Mouse (Mus musculus): ENCODE measurements around the gene Rexo5.
A peak's percentile ranks its signal among the peaks of the same experiment; 100 is the strongest.

Gene Rexo5

DNA sequence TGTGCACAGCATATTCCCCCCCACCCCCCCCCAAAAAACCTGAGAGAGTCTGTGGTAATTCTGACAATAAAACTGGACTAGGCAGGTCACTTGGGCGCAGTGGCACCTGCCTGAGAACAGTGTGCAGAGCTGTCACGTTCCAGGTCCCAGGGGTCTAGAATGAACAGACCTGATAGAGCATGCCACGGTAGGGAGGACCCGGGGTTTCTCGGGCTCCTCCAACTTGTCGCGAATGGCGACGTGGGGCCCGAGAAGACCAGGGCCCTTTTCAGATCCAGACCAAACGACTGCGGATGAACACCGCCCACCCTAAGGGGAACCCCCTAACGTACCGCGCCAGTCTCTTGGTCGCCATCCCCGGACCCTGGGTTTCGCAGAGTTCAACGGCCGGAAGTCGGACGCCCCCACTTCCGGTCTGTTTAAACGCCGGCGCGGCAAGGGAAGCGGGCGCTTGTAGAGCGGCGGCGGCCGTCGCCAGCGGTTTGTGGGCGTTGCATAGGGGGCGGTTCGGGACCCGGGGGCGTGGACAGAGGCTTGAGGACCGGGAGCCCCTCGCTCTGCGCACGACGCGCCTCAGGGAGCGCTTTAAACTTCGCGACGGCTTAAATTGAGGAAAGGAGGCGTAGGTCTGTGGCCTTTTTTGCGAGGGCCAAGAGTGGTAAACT, at the start of gene Rexo5, which contains the start of gene Eri2:
Gene Rexo5, plus strand, starts transcription at position 421 of the 665 bp plus-strand sequence.
Gene Eri2, minus strand, starts transcription at position 473 of the 665 bp plus-strand sequence.
- peak; percentile 72 for DNase-seq (ENCODE audit: extremely low read depth, low read depth)

DNA sequence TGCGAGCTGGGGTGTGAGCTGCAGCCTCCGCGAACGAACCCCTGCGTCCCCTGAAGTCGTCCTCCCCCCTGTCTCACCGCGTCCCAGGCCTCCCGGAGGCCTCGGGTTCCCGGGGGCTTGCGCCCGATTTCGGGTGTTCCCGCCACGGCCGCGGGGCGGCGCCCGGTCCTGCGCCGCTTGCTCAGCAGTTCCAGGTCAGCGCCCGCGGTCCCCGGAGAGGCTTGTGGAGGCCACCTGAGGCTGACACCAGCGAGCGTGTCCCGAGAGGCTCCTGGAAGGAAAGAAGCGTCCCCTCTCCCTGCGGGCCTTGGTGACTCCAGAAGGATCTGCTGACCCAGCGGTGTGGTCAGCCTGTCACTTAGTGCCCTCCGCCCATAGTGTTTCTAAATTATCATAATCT, 49.5 kb upstream of the Rexo5 start:
- DNase-seq (ENCODE audit: extremely low read depth, low read depth), result no peak

DNA sequence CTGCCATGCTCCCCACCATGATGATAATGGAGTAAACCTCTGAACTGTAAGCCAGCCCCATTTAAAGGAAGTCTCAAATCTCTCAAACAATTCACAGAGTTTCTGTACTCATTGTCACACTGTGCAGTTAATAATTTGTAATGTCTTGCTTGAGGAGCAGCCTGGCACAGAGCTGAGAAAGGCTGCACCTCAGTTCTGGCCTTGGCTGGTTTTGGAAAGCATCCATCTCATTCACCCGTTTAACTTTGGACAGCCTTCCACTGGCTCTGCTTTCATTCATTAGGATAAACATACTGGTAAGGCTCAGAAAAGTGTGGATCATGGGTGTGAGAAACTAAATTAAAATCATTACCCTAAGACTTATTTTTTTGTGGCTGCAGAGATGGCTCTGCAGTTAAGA, 47.9 kb upstream of the Rexo5 start:
- DNase-seq (ENCODE audit: extremely low read depth, low read depth), result no peak

DNA sequence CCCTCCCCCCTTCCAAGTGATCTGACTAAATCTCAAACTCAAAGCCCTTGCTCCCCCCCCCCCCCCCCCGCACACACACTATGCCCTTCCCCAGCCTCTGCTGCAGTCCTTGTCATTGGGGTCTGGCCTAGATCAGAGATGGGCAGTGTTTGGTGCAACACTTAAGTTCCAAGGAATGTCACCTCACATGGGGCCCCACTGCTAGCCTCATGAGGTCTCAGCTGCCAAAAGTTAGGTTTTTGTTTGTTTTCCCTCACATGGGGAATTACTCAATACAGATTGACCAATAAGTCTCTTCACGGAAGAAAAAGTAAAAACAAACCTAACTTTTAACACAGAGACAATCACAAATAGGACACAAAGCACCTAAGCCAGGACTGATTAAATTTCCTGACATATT, 45.0 kb upstream of the Rexo5 start:
- no peak for DNase-seq (ENCODE audit: extremely low read depth, low read depth)

DNA sequence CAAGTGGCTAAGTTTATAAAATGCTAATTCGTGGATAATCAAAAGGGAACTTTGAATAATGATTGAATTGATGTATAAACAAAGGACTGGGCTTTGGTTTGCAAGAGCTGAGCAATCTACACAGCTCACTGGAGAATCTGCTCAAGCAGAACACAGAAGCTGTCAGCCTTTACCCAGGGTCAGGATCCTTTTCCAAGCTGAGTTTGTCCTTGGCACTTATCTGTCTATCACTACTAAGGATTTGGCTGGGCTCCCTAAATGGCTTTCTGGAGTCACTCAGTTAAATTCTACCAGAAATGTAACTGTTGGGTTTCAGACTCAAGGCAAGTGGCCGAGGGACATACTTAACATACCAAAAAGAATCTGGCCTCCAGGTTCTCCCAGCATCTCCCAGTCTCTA, 43.9 kb upstream of the Rexo5 start:
- DNase-seq (ENCODE audit: extremely low read depth, low read depth), result no peak

DNA sequence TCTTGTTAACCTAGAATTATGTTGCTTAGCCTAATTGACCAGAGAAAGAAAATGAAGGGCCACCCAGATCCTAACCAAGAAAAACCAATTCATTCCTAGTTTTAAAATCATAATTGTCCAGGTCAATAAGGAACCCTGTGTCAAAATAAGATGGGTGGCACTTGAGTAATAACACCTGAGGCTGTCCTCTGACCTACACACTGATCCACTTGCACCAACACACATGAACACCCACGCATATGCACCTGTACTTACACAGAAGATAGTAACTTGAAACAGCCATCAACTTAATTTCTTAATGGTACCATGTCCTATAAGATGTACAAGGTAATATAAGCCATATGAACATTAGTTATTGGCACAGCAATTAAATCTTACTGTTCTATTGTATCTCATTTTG, 40.1 kb upstream of the Rexo5 start:
- DNase-seq (ENCODE audit: extremely low read depth, low read depth), result no peak

DNA sequence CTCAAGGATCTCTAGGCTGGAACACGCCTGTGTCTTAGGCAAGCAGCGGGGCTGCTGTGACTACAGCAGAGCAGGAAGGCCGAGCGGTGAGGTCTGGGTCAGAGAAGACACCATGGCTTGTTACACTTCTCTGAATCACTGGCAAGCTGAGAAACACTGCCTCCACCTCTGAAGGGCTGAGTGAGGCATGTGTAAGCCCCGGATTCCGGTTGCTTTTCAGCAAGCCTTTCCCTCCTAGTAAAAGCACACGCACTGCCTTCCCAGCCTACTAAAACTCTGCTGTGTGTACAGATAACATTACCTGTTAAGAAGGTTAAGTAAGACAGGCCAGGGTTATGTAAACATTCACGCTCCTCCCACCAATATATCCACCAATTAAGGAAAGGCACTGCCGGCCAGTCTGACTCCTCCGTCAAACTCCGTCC, 33.3 kb upstream of the Rexo5 start, which contains the start of gene Acsm3:
Gene Acsm3, plus strand, starts transcription at position 397 of the 425 bp plus-strand sequence.
- DNase-seq (ENCODE audit: extremely low read depth, low read depth), result no peak

DNA sequence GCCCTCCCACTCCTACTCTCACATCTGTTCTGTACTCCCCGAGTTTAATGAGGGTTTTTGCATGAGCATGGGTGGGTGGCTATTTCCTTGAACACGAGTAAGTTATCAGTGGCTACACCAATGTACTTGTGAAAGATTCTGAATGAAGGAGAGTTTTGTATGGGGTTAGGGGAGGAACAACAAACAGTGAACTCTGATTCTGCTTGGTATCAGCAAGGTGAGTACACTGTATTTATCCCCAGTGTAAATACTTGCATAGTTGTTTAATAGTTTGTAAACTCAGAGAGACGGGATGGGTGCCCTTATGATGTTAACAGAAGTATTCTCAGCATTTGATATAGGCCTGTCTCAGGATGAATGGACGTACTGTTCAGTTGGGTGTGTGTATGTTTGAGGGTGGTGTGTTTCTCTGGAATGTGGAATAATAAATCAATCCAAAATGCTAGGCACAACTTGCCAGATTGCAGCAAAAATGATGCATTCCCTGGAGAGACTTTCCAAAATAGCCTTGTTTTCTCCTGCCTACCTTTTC, 31.6 kb upstream of the Rexo5 start:
- DNase-seq (ENCODE audit: extremely low read depth, low read depth), result no peak

DNA sequence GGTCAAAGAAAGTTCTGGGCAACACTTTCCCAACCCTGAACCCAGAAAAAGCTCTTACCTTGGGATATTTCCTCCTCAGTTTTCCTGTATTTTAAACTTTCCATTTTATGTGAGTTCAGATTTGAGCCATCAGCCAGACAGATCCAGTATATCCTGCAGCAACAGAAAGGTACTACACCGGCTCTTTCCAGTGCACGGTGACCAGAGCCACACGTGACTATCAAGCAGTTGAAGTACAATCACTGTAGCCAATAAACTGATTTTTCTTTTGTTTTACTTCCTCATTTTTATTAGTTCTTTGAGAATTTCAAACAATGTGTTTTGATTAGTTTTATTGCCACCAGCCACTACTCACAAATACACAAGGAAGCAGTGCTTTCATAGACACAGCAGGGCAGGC, 29.4 kb upstream of the Rexo5 start:
- no peak for DNase-seq (ENCODE audit: extremely low read depth, low read depth)

DNA sequence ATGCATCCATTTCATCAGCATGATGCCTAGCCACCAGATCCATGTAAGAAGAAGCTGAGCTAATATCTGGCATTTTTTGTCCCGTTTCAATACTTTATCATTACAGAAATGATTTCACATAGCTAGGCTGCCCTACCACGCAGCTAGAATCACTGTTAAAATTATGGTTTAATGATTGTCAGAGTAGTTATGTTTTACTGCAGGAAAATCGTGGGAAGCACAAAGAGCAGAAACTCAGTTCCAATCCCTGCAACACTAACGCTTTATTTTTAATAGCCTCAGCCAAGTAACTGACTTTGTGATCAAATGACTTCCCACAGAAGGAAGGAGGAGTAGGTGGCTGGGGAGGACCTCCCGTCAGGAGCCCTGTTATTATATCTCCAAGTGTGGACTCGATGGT, 26.8 kb upstream of the Rexo5 start:
- DNase-seq (ENCODE audit: extremely low read depth, low read depth), result no peak

DNA sequence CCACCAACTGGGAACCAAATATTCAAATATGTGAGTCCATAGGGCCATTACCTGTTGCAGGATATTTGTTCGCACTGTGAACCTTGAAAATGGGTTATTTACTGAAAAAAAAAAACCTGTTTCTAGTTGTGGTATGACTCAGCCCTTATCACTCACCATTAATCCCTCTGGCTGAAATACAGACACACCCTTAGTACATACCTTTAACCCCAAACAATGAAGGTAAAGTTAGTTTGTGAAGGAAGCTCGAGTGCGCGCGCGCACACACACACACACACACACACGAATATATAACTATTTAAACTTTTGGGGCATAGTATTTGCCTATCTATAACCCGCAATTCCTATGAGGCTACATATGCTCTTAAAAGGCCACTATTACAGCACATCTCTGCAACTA, 23.9 kb upstream of the Rexo5 start:
- no peak for DNase-seq (ENCODE audit: extremely low read depth, low read depth)

DNA sequence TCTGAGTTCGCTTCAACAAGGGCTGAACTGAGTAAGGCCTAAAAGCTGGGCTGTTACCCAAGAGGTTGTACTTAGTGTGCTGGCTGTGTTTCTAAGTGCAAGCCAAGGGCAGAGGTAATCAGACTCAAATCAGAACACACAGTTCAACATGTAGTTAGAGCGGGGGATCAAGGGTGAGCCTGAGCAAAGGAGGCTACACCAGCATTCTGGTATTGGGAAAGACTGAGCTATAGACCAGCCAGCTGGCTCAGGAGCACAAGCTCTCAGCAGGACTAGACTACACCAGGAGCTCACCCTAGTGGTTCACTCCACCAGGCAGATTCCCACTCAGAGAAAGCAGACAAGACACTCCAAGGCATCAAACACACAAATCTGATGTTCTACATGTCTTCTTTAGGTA, 10.4 kb upstream of the Rexo5 start:
- no peak for DNase-seq (ENCODE audit: extremely low read depth, low read depth)

DNA sequence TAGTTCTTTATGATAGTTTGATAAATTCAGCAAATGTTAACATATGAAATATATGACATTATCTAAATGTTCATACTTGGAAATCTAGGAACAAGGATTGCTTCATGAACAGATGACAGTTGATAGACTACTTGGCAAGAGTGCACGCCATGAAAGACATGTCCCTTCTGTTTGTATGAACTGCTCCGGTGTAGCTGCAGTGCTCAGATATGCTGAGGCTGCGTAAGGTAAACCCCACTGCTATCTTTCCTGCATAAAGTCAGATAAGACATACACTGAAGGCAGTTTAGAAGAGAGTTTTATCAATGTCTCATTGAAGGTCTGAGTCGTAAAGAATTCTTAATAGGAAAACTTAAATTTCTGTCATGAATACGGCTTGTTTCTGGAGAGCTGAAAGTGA, 8.9 kb upstream of the Rexo5 start:
- DNase-seq (ENCODE audit: extremely low read depth, low read depth), result no peak

DNA sequence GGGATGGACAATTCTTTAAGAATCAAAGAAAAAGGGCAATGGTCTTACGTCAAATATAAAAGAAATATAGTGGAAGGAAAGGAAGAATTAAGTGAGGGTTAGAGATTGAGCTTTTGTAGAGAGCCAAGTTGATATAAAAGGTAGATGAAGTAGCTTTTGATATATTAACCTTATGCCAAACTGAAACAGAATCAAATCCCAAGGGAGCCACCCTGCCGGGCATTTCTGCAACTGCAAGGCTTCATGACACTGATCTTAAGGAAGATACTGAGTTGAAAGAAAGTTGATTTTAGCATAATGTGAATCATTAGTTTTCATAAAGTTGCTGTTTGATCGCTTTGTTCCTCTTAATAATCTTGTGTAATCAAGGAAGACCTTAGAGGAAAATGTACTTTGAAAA, 4.8 kb upstream of the Rexo5 start:
- no peak for DNase-seq (ENCODE audit: extremely low read depth, low read depth)

DNA sequence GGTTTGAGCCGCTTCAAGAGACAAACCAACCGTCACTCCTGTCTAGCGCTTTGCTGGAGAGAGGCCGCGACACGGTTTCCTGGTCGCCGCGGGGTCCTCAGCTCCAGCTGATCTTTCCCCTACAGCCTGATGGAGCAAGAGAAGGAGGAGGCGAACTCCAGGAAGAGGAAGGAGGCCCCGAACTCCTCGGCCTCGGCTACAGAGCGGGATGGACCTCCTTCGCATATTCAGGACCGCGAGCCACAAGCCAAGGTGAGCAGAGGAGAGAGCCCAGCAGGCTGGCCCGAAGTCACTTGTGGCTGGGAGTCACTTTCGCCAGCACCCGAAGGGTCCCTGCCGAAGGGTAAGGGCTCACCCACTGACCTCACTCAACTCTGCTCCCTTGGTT, 439 bp downstream of the Rexo5 start:
- no peak for DNase-seq (ENCODE audit: extremely low read depth, low read depth)

DNA sequence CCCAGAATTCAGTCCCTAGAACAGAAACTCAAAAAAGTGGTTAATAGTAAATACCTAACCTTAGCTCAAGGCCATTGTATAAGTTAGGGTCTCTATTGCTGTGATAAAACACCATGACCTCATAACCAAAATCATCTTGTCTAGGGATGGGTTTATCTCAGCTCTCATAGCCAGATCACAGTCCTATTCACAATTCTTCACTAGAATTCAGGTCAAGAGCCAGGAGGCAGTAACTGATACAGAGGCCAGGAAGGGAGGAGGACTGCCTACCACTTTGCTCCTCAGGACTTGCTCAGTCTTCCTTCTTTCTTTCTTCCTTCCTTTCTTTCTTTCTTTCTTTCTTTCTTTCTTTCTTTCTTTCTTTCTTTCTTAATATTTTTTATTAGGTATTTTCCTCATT, 1.5 kb downstream of the Rexo5 start:
- no peak for DNase-seq (ENCODE audit: extremely low read depth, low read depth)

DNA sequence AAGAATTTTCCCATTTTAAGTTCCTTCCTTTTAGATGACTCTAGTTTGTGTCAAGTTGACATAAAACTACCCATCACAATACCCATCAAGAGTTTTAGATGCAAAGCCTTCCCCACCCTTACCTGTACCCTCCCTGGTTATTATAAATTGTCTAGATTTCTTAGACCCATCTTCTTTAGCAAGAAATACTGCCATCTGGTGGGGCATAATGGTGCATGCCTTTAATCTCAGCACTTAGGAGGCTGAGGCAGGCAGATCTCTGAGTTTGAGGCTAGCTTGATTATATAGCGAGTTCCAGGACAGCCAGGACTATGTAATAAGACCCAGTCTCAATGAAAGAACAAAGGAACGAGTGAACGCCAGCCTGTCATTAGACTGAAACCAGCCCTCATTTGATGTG, 6.7 kb downstream of the Rexo5 start:
- DNase-seq (ENCODE audit: extremely low read depth, low read depth), result no peak

DNA sequence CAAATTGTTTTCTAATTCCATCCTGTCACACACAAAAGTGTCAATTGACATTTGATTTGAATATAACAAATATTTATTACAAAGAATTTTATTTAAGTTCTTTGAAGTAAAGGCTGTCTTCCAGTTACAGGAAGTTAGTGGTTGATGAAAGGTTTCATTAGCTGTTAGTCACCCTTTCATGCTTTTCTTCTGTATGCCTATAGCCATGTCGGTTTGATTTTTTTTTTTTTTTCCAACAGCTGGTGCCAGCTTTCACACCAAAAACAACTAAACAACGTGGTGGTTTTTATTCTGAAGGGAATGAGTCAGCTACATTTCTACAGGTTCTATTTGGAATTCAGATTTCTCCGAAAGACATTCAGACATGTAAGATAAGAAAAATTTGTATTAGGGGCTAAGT, 7.2 kb downstream of the Rexo5 start:
- no peak for DNase-seq (ENCODE audit: extremely low read depth, low read depth)

DNA sequence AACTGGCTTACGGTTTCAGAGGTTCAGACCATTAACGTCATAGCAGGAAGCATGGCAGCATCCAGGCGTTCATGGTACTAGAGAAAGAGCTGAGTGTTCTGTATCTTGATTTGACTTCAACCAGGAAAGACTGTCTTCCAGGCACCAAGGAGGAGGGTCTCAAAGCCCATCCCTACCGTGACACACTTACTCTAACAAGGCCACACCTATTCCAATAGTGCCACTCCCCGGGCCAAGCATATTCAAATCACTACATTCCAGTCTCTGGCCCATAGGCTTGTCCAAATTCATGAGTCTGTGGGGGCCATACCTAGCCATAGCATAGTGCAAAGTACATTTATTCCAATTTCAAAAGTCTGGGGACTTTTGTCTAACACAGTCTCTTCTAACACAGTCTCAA, 13.6 kb downstream of the Rexo5 start:
- no peak for DNase-seq (ENCODE audit: extremely low read depth, low read depth)

DNA sequence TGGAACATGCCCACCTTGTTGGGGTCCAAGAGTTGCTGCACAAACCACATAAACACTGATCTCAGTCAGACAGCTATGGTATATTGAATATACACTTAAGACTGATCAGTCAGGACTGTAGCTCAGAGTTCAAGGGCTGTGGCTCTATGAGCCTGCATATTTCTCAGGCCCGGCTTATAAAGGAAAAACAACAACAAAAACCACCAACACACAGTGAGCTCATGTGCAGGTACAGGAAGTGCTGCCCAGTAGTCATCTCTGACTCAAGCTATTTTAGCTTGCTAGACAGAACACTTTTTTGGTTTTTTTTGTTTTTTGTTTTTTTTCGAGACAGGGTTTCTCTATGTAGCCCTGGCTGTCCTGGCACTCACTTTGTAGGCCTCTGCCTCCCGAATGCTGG, 14.9 kb downstream of the Rexo5 start:
- DNase-seq (ENCODE audit: extremely low read depth, low read depth), result no peak

DNA sequence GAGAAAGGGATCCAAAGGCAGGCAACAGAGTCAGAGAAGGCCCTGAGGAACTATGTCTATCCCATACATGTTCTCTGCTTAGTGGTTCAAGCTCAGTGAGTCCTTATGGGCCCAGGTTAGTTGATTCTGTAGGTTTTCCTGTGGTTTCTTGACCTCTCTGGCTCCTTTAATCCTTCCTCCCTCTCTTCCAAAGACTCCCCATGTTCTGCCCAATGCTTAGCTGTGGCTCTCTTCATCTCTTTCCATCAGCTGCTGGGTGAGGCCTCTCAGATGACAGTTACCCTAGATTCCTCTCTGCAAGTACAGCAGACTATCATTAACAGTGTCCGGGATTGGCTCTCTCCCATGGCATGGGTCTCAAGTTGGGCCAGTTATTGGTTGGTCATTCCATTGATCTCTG, 41.6 kb downstream of the Rexo5 start:
- no peak for DNase-seq (ENCODE audit: extremely low read depth, low read depth)

DNA sequence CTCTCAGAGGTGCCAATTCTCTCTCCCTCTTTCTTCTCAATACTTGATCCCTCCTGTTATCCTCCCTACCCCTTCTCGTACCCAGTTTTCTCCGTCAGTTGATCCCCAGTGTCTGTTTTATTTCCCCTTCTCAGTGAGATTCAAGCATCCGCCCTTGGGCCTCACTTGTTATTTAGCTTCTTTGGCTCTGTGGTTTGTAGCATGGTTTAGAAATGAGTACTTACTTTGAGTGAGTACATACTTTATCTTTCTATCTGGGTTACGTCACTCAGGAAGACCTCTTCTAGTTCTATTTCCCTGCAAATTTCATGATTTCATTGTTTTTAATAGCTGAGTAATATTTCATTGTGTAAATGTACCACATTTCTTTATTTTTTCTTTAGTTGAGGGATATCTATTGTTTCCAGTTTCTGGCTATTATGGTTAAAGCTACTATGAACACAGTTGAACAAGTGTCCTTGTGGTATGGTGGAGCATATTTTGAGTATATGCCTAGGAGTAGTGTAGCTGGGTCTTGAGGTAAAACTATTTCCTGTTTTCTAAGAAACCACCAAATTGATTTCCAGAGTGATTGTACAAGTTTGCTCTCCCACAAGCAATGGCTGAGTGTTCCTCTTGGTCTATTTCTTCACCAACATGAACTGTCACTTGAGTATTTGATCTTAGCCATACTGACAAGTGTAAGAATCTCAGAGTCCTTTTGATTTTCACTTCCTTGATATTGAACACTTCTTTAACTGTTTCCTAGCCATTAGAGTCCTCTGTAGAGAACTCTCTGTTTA, 42.4 kb downstream of the Rexo5 start:
- no peak for DNase-seq (ENCODE audit: extremely low read depth, low read depth)
